Mouse (Mus musculus) cortical plate, adult 2 months (tissue): Measurements from ENCODE around the gene Neu1. TPM values are rescaled to one million over a fixed set of nuclear protein-coding genes. Genes with fewer than 3 reads are reported as not detected.

Experiments used
- H3K27ac ChIP-seq: fragments of 200-500 bp; 2 replicates; pipeline ENCODE4 v1.5.1; 2012; ENCODE audit warnings: low read length, control low read depth, inconsistent platforms; ENCODE audit not compliant: insufficient read depth
- H3K4me1 ChIP-seq: fragments of 200-500 bp; 2 replicates; pipeline ENCODE4 v1.6.1; 2011; ENCODE audit warnings: low read length; ENCODE audit not compliant: control insufficient read depth, insufficient read depth
- H3K4me3 ChIP-seq: fragments of 200-500 bp; 2 replicates; pipeline ENCODE4 v1.5.1; 2011; ENCODE audit warnings: mild to moderate bottlenecking, low read length, control low read depth; ENCODE audit not compliant: insufficient read depth
- CTCF ChIP-seq: fragments of 200-500 bp; IDR thresholded peaks from 2 replicates; pipeline ENCODE4 v1.5.1; 2011; ENCODE audit warnings: mild to moderate bottlenecking, control low read depth, low read length; ENCODE audit not compliant: insufficient read depth; ENCODE audit errors: extremely low read depth
- POLR2A ChIP-seq: fragments of 200-500 bp; IDR thresholded peaks from 2 replicates; pipeline ENCODE4 v1.6.1; 2011; ENCODE audit warnings: mild to moderate bottlenecking, low read length, control low read depth; ENCODE audit not compliant: insufficient read depth; ENCODE audit errors: extremely low read depth
- polyA plus RNA-seq: library from polyadenylated mRNA; depleted of rRNA; stranded (reverse); fragments of >200 nt; gene quantifications from 2 replicates; pipeline ENCODE4 v1.2.3, GENCODE M21; 2012; rRNA removed

Gene Neu1
- polyA plus RNA-seq, 1 experiment, result 49.4 TPM

GRCm38 (mm10) chr17:34980655-34981054 lies 49.6 kb downstream of the Neu1 start:
- Histone ChIP-seq H3K27ac (peak overlapping the region; percentile 72; the same call in 1 of the 2 replicates), H3K4me3 (peak overlapping the region; percentile 62; the same call in 1 of the 2 replicates), H3K4me1 (no peaks in the 10 kb centered on the region)
- TF ChIP-seq POLR2A (no peak), CTCF (peak; percentile 50)

- Histone ChIP-seq H3K4me1 (no peaks in the 10 kb centered on the region), H3K4me3 (peak within 1 kb of the TSS; percentile 62), H3K27ac (peak within 1 kb of the TSS; percentile 97)
- TF ChIP-seq POLR2A, result peak; percentile 93
- no peak for TF ChIP-seq CTCF
Observed at GRCm38 (mm10) chr17:34981690-34982180, 50.7 kb downstream of the Neu1 start, which contains the start of gene Lsm2. TSS of gene Lsm2 (plus strand) at chr17:34981862.

- TF ChIP-seq POLR2A (no peak), CTCF (no peak)
- H3K27ac ChIP-seq, result no peak overlapping the region
- peak overlapping the region; percentile 62 for H3K4me3 ChIP-seq
- H3K4me1 ChIP-seq, result no peaks in the 10 kb centered on the region
Observed at GRCm38 (mm10) chr17:34982328-34982727, 51.3 kb downstream of the Neu1 start.

GRCm38 (mm10) chr17:34984218-34984617 lies 53.2 kb downstream of the Neu1 start:
- H3K4me1 ChIP-seq, result no peaks in the 10 kb centered on the region
- no peak overlapping the region for H3K27ac ChIP-seq
- no peak overlapping the region for H3K4me3 ChIP-seq
- no peak for TF ChIP-seq POLR2A
- peak; percentile 40; the same call in 1 of the 2 replicates for TF ChIP-seq CTCF

Other genes with a start within 250 kb of the Neu1 start
- gene C4b, start 187.4 kb upstream of the Neu1 start, polyA plus RNA-seq, result 10.7 and 14.8 TPM in 2 replicates
- not detected in 2 replicates for gene Cyp21a1, start 126.7 kb upstream of the Neu1 start, polyA plus RNA-seq
- gene Stk19, start 94.3 kb upstream of the Neu1 start, polyA plus RNA-seq, result 80.0 and 80.7 TPM in 2 replicates
- gene Dxo, start 94.2 kb upstream of the Neu1 start, polyA plus RNA-seq, result 53.1 and 55.5 TPM in 2 replicates
- 74.0 and 81.2 TPM in 2 replicates for gene Skiv2l, start 81.0 kb upstream of the Neu1 start, polyA plus RNA-seq
- 56.3 and 65.8 TPM in 2 replicates for gene Nelfe, start 80.9 kb upstream of the Neu1 start, polyA plus RNA-seq
- 0.08 and 0.32 TPM in 2 replicates for gene Cfb, start 68.7 kb upstream of the Neu1 start, polyA plus RNA-seq
- 4.8 and 4.9 TPM in 2 replicates for gene Zbtb12, start 51.8 kb upstream of the Neu1 start, polyA plus RNA-seq
- gene Gm20547, start 49.2 kb upstream of the Neu1 start, polyA plus RNA-seq, result 0.04 and 0.13 TPM in 2 replicates
- gene C2, start 33.0 kb upstream of the Neu1 start, polyA plus RNA-seq, result 3.2 and 3.4 TPM in 2 replicates
- gene Ehmt2, start 32.8 kb upstream of the Neu1 start, polyA plus RNA-seq, result 247 and 264 TPM in 2 replicates
- 0.46 and 0.49 TPM in 2 replicates for gene Slc44a4, start 16.8 kb upstream of the Neu1 start, polyA plus RNA-seq
- 8.4 and 11.6 TPM in 2 replicates for gene Hspa1b, start 28.0 kb downstream of the Neu1 start, polyA plus RNA-seq
- not detected in 2 replicates for gene Gm20481, start 38.7 kb downstream of the Neu1 start, polyA plus RNA-seq
- gene Hspa1a, start 40.9 kb downstream of the Neu1 start, polyA plus RNA-seq, result 12.0 and 14.0 TPM in 2 replicates
- 0.50 and 0.59 TPM in 2 replicates for gene Hspa1l, start 41.5 kb downstream of the Neu1 start, polyA plus RNA-seq
- 36.9 and 37.2 TPM in 2 replicates for gene Lsm2, start 50.6 kb downstream of the Neu1 start, polyA plus RNA-seq
- gene Vars, start 69.7 kb downstream of the Neu1 start, polyA plus RNA-seq, result 43.7 and 46.6 TPM in 2 replicates
- 0.29 and 0.36 TPM in 2 replicates for gene Vwa7, start 85.3 kb downstream of the Neu1 start, polyA plus RNA-seq
- gene Sapcd1, start 96.8 kb downstream of the Neu1 start, polyA plus RNA-seq, result 0.94 and 0.96 TPM in 2 replicates
- gene Msh5, start 115.5 kb downstream of the Neu1 start, polyA plus RNA-seq, result 0.58 and 0.72 TPM in 2 replicates
- 18.4 and 18.7 TPM in 2 replicates for gene Clic1, start 118.7 kb downstream of the Neu1 start, polyA plus RNA-seq
- 25.1 and 26.8 TPM in 2 replicates for gene Ddah2, start 127.8 kb downstream of the Neu1 start, polyA plus RNA-seq
- gene Ly6g6c, start 134.1 kb downstream of the Neu1 start, polyA plus RNA-seq, result not detected in 2 replicates
- not detected in 2 replicates for gene Mpig6b, start 134.9 kb downstream of the Neu1 start, polyA plus RNA-seq
- 4.8 and 5.5 TPM in 2 replicates for gene Ly6g6e, start 145.6 kb downstream of the Neu1 start, polyA plus RNA-seq
- gene Ly6g6d, start 146.8 kb downstream of the Neu1 start, polyA plus RNA-seq, result 1.8 and 3.6 TPM in 2 replicates
- gene Ly6g6f, start 154.4 kb downstream of the Neu1 start, polyA plus RNA-seq, result 0.44 and 1.1 TPM in 2 replicates
- gene Abhd16a, start 158.0 kb downstream of the Neu1 start, polyA plus RNA-seq, result 147 and 159 TPM in 2 replicates
- not detected in 2 replicates for gene Ly6g5c, start 177.0 kb downstream of the Neu1 start, polyA plus RNA-seq
- 0.91 and 1.3 TPM in 2 replicates for gene Ly6g5b, start 184.2 kb downstream of the Neu1 start, polyA plus RNA-seq
- 20.4 and 21.0 TPM in 2 replicates for gene Gpank1, start 190.2 kb downstream of the Neu1 start, polyA plus RNA-seq
- 191 and 200 TPM in 2 replicates for gene Csnk2b, start 190.8 kb downstream of the Neu1 start, polyA plus RNA-seq
- 9.6 and 10.3 TPM in 2 replicates for gene D17H6S53E, start 195.1 kb downstream of the Neu1 start, polyA plus RNA-seq
- gene Apom, start 200.8 kb downstream of the Neu1 start, polyA plus RNA-seq, result 0.13 TPM in 2 replicates
- gene Bag6, start 203.9 kb downstream of the Neu1 start, polyA plus RNA-seq, result 194 and 212 TPM in 2 replicates
- 269 and 273 TPM in 2 replicates for gene Prrc2a, start 233.6 kb downstream of the Neu1 start, polyA plus RNA-seq
- gene Aif1, start 244.8 kb downstream of the Neu1 start, polyA plus RNA-seq, result 13.0 and 13.2 TPM in 2 replicates